ENCODE assay signal across 31 mouse cellular contexts in the genomic region with DNA sequence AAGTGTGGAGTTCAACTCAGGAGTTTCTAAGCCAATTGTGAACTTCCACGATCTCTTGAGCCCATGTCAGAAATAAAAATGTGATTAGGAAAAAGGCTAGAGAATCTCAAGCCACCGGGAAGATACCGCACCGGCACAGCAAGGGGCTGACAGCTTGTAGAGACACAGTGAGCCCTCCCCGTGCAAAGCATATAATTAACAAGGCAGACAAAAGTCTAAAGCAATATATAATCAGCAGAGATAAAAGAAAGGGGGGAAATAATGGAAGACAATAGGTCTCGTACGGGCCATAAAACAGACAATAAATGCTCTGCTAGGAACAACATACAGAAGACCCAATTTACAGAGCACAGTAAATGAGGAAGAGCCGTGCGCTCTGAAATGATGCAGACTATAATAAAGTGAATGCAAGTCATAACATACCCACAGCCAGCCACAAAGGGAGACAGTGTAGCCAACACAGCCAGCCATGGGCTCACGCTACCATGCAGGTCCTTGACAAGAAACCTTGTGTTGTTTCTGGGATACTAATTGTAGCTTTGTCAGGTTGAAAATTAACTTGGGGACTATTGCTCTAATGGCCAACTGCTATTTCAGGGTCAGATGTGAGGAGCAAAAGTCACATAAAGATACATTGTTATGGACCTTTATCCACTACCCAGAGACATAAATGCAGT. TPM values are rescaled to one million over a fixed set of nuclear protein-coding genes. Genes with fewer than 3 reads are reported as not detected.
A peak's percentile ranks its signal among the peaks of the same experiment; 100 is the strongest.
DNase-seq lines count a peak whose midpoint lies in the region; ATAC-seq and TF ChIP-seq lines count a peak whose summit lies in the region.
"Had no signal": no experiment of that assay in that cellular context is flagged by ENCODE, and none has a peak within 500 bp of the region (broad histone marks: within the 10 kb centered on the region; RNA-seq: fewer than 3 reads in every experiment).

No protein-coding gene starts in this region.

- TF ChIP-seq CTCF in kidney, postnatal 0 days (IDR thresholded peaks at IDR 0.05; ENCODE audit: low read depth) = no peak
- TF ChIP-seq CTCF in intestine, postnatal 0 days (IDR thresholded peaks at IDR 0.05; ENCODE audit: low read depth) = no peak

- 0 out of 2 replicates have a peak, but pooled peaks cover 3% of the 10 kb centered on the region for H3K4me1 ChIP-seq in kidney, postnatal 0 days (replicated peaks; ENCODE audit: insufficient read depth, low read length)
- H3K4me1 ChIP-seq in kidney, embryonic 15.5 days = peaks cover 8% of the 10 kb centered on the region
- no peaks in the 10 kb centered on the region for H3K4me1 ChIP-seq in intestine, postnatal 0 days (replicated peaks; ENCODE audit: control insufficient read depth, insufficient read depth, low read length)
- H3K4me1 ChIP-seq: embryonic facial prominence, embryonic 10.5 days; embryonic facial prominence, embryonic 15.5 days; heart, embryonic 12.5 days; limb, embryonic 12.5 days; megakaryocyte, embryonic 14.5 days; midbrain, embryonic 12.5 days had no signal

- 32% methylated on average over 10 of the region's 10 CpGs for WGBS in kidney, postnatal 0 days
- 35% methylated on average over 10 of the region's 10 CpGs for WGBS in kidney, embryonic 15.5 days
- 37% methylated on average over 10 of the region's 10 CpGs for WGBS in intestine, postnatal 0 days

- H3K27me3 ChIP-seq in kidney, postnatal 0 days (ENCODE audit: insufficient read depth, low read length) = no peaks in the 10 kb centered on the region
- H3K27me3 ChIP-seq in kidney, embryonic 15.5 days = no peaks in the 10 kb centered on the region; the same call in 1 of the 2 replicates
- H3K27me3 ChIP-seq in intestine, postnatal 0 days (replicated peaks; ENCODE audit: control insufficient read depth, insufficient read depth, low read length) = no peaks in the 10 kb centered on the region
- H3K27me3 ChIP-seq: embryonic facial prominence, embryonic 15.5 days; megakaryocyte, embryonic 14.5 days; midbrain, embryonic 12.5 days had no signal

- ATAC-seq in kidney, postnatal 0 days (replicated peaks; ENCODE audit: low FRiP score, low read depth) = no peak
- no peak for ATAC-seq in kidney, embryonic 15.5 days (replicated peaks; ENCODE audit: low FRiP score)
- no peak for ATAC-seq in intestine, postnatal 0 days
- no peak for ATAC-seq in CD4-positive, CD25-positive, alpha-beta regulatory T cell, adult 4 months
- no peak for ATAC-seq in cerebellum, adult (ENCODE audit: insufficient number of reproducible peaks, low FRiP score, low TSS enrichment)
- ATAC-seq: forebrain, embryonic 14.5 days had no signal

- H3K4me3 ChIP-seq in kidney, postnatal 0 days (replicated peaks; ENCODE audit: low read depth, low read length) = no peak overlapping the region
- H3K4me3 ChIP-seq in kidney, embryonic 15.5 days (replicated peaks) = no peak overlapping the region
- H3K4me3 ChIP-seq in intestine, postnatal 0 days (ENCODE audit: low read depth, low read length) = no peak overlapping the region
- H3K4me3 ChIP-seq: embryonic facial prominence, embryonic 10.5 days; embryonic facial prominence, embryonic 15.5 days; gastrocnemius, adult 2 months; heart, adult 2 months; heart, embryonic 12.5 days; layer of hippocampus, adult 2 months; left cerebral cortex, adult 2 months; limb, embryonic 12.5 days; megakaryocyte, embryonic 14.5 days; midbrain, embryonic 12.5 days; myocyte had no signal

- no peaks in the 10 kb centered on the region for H3K36me3 ChIP-seq in kidney, postnatal 0 days (ENCODE audit: insufficient read depth, low read length)
- no peaks in the 10 kb centered on the region for H3K36me3 ChIP-seq in kidney, embryonic 15.5 days
- no peaks in the 10 kb centered on the region for H3K36me3 ChIP-seq in intestine, postnatal 0 days (ENCODE audit: control insufficient read depth, insufficient read depth)
- H3K36me3 ChIP-seq: embryonic facial prominence, embryonic 10.5 days; embryonic facial prominence, embryonic 15.5 days; heart, embryonic 12.5 days; limb, embryonic 12.5 days; midbrain, embryonic 12.5 days had no signal

- no peak overlapping the region for H3K9ac ChIP-seq in kidney, postnatal 0 days (ENCODE audit: low read depth, low read length)
- H3K9ac ChIP-seq in kidney, embryonic 15.5 days = no peak overlapping the region
- H3K9ac ChIP-seq in intestine, postnatal 0 days (ENCODE audit: low read depth, low read length) = no peak overlapping the region
- H3K9ac ChIP-seq: embryonic facial prominence, embryonic 15.5 days; heart, embryonic 12.5 days; limb, embryonic 12.5 days; midbrain, embryonic 12.5 days had no signal

- H3K9me3 ChIP-seq in kidney, postnatal 0 days (replicated peaks; ENCODE audit: low read length) = no peaks in the 10 kb centered on the region
- no peaks in the 10 kb centered on the region for H3K9me3 ChIP-seq in kidney, embryonic 15.5 days (replicated peaks)
- no peaks in the 10 kb centered on the region for H3K9me3 ChIP-seq in intestine, postnatal 0 days (ENCODE audit: control insufficient read depth)
- H3K9me3 ChIP-seq: embryonic facial prominence, embryonic 10.5 days; embryonic facial prominence, embryonic 15.5 days; heart, embryonic 12.5 days; limb, embryonic 12.5 days; midbrain, embryonic 12.5 days had no signal

- 0 out of 2 replicates have a peak overlapping the region, but pooled peaks have one; percentile 15 for H3K4me2 ChIP-seq in kidney, postnatal 0 days (ENCODE audit: low read length)
- H3K4me2 ChIP-seq in kidney, embryonic 15.5 days = no peak overlapping the region
- peak overlapping the region; percentile 45 for H3K4me2 ChIP-seq in intestine, postnatal 0 days (replicated peaks; ENCODE audit: low read depth)
- H3K4me2 ChIP-seq: embryonic facial prominence, embryonic 15.5 days; heart, embryonic 12.5 days; limb, embryonic 12.5 days; liver, embryonic 11.5 days; midbrain, embryonic 12.5 days had no signal

- DNase-seq in heart, adult 11 months = peak; percentile 2
- no peak for DNase-seq in heart, postnatal 36 days
- no peak for DNase-seq in kidney, postnatal 0 days (ENCODE audit: low spot score)
- DNase-seq: adrenal gland, postnatal 25 days; cerebellum, adult 18-20 months; cerebellum, postnatal 10 days; gastrocnemius, adult 2 months; gastrocnemius, postnatal 36 days; heart, adult 2 months; kidney, adult 18-20 months; kidney, postnatal 14 days; lung, postnatal 36 days; right cerebral cortex, postnatal 4 days; thymus, adult 18-20 months; thymus, postnatal 36 days had no signal

- no peak overlapping the region for H3K27ac ChIP-seq in kidney, postnatal 0 days
- H3K27ac ChIP-seq in kidney, embryonic 15.5 days = no peak overlapping the region
- no peak overlapping the region for H3K27ac ChIP-seq in intestine, postnatal 0 days (ENCODE audit: low read depth, low read length)
- H3K27ac ChIP-seq: embryonic facial prominence, embryonic 10.5 days; embryonic facial prominence, embryonic 15.5 days; gastrocnemius, adult 2 months; heart, adult 2 months; layer of hippocampus, adult 2 months; left cerebral cortex, adult 2 months; limb, embryonic 12.5 days; midbrain, embryonic 12.5 days; stomach, postnatal 0 days had no signal

- intact Hi-C loops in heart, postnatal 36 days (cut with DNase I) = no loop called here

RNA-seq across cellular contexts. Expression of a gene that starts 30.0 kb away (rescaled TPM):
- 1 to 10 TPM; 2.7 to 2.9 TPM for total RNA-seq in heart, postnatal 36 days (2021)
- polyA plus RNA-seq in kidney, postnatal 0 days (2015; fragmentation: Nextera tagmentation; extraction: Ambion mirVana) = 0.37 and 0.45 TPM in 2 replicates
- 0.95 and 1.8 TPM in 2 replicates for polyA plus RNA-seq in kidney, embryonic 15.5 days (2015; fragmentation: Nextera tagmentation; extraction: Ambion mirVana)
- polyA plus RNA-seq in intestine, postnatal 0 days (2015; fragmentation: Nextera tagmentation; extraction: Ambion mirVana) = 6.1 and 6.7 TPM in 2 replicates
- polyA plus RNA-seq in CD4-positive, CD25-positive, alpha-beta regulatory T cell, adult 4 months (2017; shearing (Covaris generic)) = under 1 TPM in 1 of 2 experiments, not detected in 1; 0.36 TPM
